Mouse (Mus musculus) thymus, postnatal 25 days (tissue): ENCODE results near the gene Areg.

Experiments used
- DNase-seq: peaks from one replicate; pipeline ENCODE4 v3.0.0; 2022

Gene Areg

DNA sequence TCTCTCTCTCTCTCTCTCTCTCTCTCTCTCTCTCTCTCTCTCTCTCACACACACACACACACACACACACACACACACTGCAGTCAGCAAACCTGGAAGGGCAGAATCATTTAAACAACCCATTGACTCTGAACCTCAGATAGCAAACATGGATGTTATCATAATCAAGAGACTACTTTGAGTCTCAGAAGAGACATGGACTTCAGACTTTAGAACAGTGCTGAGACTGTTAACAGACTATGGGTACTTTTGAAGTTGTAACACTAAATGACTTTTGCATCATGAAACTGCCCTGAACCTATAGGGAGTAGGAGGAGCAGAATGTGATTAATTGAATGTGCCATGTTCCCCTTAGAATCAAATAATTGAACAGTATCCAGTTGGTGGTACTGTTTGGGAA, 37.0 kb downstream of the Areg start:
- no peak for DNase-seq

DNA sequence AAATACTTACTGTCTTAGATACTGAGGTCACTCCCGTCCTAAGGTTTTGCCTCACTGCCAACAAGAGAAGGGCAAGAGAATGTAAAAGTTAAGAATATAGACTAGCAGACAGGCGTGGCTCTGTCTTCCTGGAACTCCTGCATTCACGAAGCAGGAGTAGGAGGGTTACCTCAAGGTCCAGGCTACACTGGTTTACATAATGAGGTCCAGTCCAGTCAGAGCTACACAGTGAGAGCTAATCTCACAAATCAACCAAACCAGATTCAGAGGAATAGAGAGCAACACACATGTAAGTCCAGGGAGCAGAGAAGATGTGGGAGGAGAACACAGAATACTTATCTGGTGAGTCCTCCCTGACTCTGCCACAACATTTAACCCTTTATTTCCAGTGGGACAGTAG, 55.2 kb downstream of the Areg start:
- no peak for DNase-seq
